Mouse (Mus musculus) CH12F3 (cell line): Measurements from ENCODE around the gene Atp6v1a.

Experiments used
- in situ Hi-C: fragments of 300-500 bp; cut with MboI; formaldehyde crosslinking; loops from 2 replicates; pipeline ENCODE4 v1.14.3; 2020; ENCODE audit warnings: low sequenced_read_pairs

Gene Atp6v1a

DNA sequence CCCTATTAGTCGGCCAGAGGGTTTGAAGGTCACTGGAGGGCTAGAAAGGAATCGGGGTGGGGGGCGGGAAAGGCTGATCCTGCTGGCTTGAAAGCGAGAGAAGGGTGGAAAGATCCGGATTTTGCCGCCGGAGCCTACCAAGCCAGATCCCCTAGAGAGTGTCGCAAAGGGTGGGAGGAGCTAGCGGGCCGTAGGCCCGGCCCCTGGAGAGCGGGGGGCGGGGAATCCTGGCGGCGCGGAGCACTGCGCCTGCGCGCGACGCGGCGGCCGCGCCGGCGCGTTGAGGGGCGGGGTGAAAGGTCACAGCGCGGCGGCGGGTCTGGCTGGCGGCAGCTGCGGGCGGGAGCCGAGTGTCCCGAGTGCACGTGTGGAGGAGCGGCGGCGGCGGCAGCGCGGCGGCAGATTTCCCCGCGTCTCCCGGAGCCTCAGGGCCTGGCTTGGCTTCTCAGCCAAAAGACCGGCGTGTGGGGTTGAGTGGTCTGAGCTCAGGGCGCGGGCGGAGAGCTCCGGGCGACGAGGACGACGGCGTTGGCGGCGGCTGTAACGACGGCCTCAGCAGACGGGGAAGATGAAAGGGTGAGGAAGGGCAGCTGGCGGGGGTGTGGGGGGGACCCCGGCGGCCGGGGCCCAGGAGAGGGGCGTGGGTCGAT is at the start of gene Atp6v1a, which contains the start of gene Naa50:
Atp6v1a (minus strand) TSS at position 170 of the 650 bp plus-strand sequence.
Naa50 (plus strand) TSS at position 295 of the 650 bp plus-strand sequence.
- in situ Hi-C loops = no loop called here

DNA sequence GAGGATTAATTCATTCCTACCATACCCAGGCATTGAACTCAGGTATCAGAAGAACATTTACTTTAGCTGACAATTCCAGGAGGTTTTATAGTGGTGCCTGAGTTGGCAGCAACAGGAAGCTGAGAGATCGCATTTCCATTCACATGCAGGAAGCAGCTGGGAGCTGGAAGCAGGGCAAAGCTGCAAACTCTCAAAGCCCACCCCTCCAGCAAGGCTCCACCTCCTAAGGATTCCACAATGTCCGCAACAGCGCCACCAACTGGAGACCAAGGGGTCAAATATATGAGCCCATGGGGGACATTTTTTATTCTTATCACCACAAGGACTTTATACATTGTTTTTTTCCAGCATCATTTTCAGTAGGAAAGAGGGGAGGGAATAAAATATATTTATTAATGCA is 49.3 kb upstream of the Atp6v1a start:
- in situ Hi-C loops = no loop called here

DNA sequence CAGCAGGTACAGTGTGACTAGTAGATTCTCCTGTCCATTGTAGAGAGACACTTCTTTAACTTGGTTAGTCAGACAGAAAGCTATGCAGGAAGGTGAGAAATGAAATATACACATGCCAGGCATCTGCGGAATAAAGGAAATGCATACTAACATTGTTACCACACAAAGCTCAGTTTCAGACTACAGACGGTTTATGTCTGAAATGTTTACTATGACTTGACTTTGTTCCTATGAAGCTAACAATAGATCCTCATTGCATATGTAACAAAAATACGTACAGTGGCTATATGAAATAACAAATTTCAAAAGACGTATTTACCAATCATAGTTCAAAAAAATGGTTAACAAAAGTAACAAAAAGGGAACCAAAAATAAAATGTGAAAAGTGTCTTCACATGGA is 47.7 kb upstream of the Atp6v1a start:
- in situ Hi-C loops = no loop called here

DNA sequence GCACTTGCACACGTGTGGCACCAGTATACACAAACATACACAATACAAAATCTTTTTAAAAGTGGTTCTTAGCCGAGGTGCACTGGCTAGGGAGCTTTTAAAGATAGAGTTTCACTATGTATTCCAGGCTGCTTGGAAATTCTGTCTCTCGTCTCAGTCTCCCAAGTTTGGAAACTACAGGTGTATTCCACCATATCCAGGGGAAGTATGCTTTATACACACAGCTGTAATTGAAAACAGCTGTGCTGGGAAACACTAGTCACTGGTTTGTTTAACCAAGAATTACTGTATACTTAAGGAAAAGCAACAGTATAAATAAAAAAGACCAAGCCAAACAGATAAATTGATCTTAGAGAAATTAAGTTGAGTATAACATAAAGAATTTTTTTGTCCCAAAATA is 45.3 kb upstream of the Atp6v1a start:
- in situ Hi-C loops = no loop called here

DNA sequence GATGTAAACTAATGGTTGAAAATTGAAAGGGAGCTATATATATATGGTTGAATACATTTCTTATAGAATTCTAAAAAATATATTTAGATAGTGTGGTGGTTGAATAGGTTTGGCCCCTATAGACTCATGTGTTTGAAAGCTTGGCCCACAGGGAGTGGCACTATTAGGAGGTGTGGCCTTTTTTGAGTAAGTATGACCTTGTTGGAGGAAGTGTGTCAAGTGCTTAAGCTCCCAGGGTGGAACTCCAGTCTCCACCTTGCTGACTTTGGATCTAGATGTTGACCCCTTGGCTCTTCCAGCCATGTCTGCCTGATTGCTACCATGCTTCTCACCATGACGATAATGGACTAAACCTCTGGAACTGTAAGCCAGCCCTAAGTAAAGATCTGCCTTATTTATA is 43.1 kb upstream of the Atp6v1a start:
- in situ Hi-C loops = no loop called here

DNA sequence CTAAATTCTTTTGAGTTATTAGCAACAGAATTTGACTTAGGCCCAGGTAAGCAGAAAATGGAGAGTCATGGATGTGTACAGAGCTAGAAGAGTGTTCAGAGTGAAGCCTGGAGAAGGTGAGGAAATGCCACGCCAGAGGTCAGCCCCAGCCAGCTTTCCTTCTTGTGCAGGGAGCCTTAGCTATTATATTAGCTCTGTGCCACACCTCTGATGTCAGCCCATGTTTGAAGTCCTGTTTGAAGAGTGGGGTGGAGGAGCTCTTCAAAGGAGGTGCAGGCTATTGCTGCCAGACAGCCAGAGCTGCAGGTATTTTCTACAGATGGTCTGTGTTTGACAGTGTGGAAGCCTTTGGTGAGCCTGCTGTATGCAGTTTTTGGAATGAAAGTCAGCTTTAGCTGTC is 39.0 kb upstream of the Atp6v1a start:
- in situ Hi-C loops = no loop called here

DNA sequence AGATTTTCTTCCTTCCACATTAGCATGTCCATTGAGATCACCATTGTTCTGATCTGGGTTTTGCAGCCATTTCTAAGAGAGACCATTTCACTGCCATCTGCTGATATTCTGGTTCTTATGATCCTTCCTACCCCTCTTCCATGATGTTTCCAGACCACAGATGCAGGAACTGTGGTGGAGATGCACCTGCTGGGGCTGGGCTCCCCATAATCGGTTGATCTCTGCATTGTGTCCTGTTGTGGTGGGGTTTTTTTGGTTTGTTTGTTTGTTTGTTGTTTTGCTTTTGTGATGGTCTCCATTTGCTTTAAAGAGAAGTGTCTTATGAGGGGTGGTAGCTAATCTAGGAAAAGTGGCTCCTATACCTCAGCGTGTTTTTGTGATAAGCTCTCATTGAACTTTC is 37.0 kb upstream of the Atp6v1a start:
- in situ Hi-C loops = no loop called here

DNA sequence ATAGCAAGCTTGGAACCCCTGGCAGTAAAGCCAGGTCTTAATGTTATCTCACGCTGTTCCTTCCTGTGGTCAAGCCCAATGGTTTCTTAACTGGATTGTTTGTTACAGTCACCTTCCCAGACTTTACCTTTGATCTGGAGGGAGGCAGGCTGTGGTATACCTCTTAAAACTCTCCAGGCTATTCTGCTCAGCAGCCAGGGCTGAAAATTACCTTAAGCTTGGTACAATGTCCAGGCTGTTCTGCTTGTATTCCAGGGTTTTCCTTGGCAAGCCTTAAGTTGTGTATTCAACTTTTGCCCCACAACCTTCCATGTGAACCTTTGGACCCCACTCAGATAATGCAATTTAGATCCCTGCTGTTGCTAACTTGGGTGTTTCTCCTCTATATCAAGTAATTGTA is 35.5 kb upstream of the Atp6v1a start:
- in situ Hi-C loops = no loop called here

DNA sequence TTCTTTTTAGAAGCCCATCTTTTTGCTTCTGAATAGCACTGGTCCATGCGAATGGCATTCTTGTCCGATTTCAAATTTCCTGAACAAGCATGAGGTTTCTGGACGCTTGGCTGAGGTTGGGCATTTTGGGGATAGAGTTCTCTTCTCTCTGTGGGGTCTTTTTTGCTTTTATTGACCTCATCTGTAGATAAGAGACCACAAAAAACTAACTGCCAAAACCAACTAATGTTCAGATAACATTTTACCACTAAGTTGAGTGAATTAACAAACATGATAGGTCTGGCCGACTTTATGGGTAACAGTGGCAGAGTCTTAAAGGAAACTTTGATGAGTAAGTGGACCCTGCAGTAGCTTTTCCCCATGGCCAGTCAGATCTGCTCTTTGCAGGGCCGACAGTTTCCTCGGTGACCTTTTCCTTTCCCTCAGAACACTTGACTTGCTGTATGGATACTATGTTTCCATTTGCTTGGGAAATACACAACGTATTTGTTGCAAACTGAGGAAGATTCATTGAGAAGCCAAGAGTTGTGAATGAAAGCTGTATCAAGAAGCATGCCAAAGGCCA is 34.5 kb upstream of the Atp6v1a start:
- in situ Hi-C loops = no loop called here

DNA sequence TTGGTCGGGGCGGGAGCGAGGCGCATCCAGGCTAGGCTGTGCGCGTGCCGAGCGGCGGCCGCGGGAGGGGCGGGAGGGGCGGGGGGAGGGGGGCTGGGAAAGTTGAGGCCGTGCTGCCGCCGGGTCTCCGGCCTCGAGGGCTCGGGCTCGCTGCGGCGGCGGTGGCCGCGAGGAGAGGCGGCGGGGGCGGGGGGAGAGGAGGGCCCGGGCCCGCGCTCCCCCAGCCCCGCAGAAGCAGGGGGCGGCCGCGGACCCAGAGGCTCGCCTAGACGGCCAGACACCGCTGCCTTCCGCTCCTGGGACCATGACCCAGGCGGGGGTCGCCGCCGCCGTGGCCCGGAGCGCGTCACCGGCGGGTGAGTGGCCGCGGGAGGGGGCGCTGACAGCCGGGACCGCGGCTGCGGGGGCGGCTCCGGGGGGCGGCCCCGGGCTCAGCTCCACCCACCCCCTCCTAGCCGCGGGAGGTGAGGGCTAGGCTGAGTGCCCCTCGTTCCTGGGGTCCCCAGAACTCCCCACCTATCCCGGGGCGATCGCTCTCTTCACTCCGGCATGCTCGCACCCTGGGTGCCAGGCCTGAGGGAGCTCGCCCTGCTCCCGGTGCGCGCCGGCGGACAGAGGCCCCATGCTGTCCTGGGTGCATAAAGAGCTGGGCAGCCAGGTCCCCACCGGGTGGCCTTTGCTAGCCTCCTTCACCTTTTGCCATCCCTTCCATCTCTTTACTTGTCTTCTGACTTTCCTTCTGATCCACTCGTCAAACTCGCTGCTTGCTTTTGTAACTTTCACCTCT is 33.8 kb upstream of the Atp6v1a start, which contains the start of gene Usf3:
Usf3 (plus strand) TSS at position 92 of the 787 bp plus-strand sequence.
- in situ Hi-C loops = no loop called here

DNA sequence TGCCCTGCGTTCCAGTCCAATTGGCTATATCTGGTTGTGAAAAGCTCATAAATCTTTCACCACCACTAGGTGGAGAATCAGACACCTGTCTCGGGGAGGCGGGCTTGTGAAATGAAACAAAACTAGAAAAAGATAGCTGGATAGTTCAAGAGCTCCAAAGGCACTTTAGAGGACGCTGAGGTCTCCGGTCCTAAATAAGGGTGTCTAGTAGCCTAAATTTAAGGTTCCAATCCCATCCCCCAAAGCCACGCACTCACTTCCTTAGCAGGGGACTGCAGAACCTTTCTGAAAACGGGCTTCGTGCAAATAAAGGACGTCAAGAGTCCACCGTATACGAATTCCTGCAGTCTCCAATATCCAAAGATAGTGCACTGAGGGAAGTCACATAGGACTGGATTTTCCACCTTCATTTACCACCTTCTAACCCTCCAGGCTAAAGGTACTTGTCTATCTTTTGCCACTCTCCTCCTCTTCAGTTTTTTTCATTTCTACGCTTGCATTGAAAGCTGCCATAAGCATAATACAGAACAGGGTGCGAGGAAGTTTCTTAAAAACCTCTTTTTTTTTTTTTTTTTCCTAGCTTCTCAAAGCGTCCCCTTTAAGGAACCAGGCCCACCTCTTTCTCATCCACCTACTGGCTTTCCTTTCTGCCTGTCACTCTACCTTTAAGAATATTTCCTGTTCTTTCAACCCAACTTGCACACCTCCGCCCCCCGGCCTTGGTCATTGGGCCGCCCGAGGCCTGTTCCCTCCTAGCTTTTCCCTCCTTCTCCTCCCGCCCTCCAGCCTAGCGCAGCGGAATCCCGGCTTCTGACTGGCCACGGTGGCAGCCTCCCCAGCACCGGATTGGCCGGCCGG is 33.0 kb upstream of the Atp6v1a start:
- in situ Hi-C loops = no loop called here

DNA sequence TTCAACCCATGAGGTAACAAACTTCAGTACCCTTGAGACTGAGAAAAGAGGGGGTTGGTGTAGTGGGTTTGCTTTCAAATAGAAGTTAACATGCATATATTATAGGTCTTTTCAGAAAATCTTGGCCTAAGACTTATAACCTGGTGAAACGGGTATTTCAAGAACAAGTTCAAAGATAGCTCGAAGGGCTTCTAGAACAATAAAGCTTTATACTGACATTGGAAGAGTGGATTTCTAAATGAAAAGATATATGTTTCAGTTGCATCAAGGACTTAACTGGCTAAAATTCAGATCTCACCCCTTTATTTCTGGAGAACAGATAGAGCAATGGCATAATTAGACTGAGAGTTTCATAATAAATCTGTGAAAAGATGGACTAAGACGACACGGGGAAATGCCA is 29.5 kb upstream of the Atp6v1a start:
- in situ Hi-C loops = no loop called here

DNA sequence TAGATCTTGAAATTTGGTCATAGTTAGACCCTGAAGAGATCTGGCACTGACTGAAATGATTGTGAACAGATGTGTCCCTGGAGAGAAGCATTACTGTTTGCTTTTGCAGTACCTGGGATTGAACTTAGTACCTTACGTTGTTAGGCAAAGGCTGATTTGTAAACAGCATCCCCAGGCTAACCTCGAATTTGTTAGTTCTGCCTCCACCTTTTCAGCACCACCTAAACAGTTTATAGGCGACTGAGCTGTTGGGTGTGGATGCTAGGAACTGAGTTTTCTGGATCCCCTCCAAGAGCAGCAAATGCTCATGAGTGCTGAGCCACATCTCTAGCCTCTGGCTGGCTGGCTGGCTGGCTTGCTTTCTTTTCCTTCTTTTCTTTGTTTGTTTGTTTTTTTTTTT is 25.7 kb upstream of the Atp6v1a start:
- in situ Hi-C loops = no loop called here

DNA sequence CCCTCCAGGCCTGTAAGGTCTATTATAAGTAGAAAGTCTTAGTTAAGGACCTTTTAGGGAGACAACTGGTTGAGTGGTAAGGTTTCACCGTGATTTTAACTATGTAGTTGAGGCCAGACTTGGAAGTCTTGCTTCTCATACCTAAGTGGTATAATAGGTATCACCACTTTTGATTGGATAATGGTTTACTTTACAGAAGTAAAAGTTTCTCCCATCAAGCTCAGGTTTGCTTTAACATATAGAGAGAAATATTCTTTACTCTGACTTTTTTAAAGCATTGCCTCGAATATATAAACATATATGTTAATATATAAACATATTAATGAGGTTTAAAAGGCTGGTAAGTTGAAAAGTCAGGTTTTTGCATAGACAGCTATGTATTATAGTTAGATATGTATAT is 24.3 kb upstream of the Atp6v1a start:
- in situ Hi-C loops = no loop called here

DNA sequence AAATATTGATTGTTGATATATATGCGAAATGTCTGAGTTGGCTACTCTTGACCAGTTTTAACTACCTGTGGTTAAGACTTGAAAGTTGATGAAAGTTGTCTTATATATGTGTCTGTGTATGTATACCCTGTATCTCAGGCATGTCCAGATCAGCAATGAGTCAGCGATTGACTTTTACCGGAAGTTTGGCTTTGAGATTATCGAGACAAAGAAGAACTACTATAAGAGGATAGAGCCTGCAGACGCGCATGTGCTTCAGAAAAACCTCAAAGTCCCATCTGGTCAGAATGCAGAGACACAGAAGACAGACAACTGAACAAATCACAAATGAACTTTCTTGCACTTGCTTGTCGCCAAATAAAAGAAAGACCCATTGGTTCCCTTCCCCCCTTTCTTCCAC is 19.8 kb upstream of the Atp6v1a start:
- in situ Hi-C loops = no loop called here

DNA sequence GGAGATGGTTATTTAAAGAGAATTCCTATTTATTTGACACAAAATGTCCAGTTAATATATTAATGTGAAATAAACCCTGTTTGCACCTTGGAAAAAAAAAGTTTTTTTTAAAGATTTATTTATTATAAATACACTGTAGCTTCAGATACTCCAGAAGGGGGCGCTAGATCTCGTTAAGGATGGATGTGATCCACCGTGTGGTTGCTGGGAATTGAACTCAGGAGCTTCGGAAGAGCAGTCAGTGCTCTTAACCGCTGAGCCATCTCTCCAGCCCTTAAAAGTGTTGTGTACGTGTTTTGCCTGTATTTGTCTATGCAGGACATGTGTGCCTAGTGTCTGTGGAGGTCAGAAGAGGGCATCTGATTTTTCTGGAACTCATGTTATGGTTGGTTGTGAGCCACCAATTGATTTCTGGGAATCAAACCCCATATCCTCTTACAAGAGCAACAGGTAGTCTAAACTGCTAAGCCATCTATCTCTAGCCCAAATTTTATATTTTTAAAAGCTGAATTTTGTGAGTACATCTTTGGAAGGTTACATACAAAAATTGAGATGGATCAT is 15.1 kb upstream of the Atp6v1a start:
- in situ Hi-C loops = no loop called here

DNA sequence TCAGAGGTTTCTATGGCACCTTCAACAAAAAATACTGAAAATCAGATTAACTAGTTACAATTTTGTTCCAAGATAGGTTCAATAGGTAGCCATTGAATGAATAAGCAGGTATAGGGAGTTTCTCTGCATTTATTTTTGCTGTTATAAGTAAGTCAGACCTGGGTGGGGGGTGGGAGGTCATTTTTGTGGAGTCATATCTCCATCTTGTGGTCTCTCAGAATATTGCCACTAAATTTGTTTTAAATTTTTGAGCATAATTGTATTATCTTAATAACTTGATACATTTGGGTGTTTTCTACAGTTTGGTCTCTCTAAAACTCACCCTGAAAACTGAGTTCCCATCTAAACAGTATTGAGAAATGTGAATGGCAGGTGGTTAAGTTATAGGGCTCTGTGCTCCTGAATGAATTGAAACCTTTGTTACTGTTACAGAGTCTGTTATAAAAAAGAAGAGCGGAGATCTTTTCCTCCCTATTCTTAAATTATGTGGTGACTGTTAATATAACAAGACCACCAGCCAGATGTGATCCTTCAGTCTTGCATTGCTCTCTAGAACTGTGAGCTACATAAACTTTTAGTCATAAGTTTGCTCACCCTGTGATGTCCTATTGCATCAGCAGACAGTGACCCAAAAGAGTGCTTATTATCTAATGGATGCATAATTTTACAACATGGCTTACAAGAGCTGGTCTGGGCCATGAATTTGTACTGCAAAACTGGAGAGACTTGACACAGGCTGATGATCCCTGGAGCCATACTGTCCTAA is 9.7 kb upstream of the Atp6v1a start:
- in situ Hi-C loops = no loop called here

DNA sequence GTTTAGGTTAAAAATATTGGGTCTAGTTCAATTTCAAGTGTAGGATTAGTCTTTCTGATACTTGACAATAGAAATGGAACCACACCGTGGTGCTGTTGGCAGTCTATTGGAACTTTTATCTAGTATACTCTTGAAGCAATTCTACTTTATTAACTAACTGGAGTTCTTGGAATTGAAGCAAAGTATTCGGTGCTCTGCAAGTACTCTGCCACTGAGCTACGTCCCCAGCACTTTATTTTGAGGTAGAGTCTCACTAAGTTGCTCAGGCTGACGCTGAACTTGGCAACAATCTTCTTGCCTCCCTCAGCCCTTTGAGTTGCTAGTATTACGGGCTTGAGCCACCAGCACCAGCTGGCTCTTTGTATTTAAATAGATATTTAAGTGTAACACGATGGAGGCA is 2.0 kb upstream of the Atp6v1a start:
- in situ Hi-C loops = no loop called here

DNA sequence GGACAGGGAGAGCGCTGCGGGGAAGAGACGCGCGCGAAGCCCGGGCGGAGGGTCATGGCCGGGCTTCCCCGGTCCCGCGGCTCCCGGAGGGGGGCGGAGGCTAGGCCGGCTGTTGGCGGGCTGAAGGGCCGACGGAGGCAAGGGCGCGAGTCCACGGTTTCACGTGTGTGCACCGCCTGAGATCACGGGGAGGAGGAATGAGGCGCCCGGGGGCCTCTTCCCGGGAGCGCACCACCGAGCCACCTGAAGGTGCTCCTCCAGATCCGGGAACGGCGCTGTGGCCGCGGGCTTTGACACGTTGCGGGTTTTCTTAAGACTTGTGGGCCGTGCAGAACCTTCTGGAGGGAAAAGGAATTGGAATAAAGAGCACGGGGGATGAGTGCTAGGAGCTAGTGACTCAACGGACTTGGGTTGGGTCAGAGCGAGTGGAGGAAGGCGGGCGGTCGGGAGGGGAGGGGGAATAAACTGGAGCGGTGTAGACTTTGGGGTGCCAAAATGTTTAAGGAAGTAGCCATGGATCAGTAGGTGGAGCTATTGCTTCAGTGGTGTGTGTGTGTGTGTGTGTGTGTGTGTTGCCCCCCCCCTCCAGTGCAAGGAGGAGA is 782 bp upstream of the Atp6v1a start:
- in situ Hi-C loops = no loop called here
